Mouse (Mus musculus) stomach, postnatal 0 days (tissue): ENCODE results near the gene Hmgcr.

Experiments
- CTCF ChIP-seq: IDR thresholded peaks from 2 replicates; pipeline ENCODE4 v1.5.1; 2016; ENCODE audit warnings: antibody characterized with exemption, low read depth, mild to moderate bottlenecking, moderate library complexity
- EP300 ChIP-seq: optimal IDR thresholded peaks from 2 replicates; pipeline ENCODE3; 2016; ENCODE audit warnings: antibody characterized with exemption

DNA sequence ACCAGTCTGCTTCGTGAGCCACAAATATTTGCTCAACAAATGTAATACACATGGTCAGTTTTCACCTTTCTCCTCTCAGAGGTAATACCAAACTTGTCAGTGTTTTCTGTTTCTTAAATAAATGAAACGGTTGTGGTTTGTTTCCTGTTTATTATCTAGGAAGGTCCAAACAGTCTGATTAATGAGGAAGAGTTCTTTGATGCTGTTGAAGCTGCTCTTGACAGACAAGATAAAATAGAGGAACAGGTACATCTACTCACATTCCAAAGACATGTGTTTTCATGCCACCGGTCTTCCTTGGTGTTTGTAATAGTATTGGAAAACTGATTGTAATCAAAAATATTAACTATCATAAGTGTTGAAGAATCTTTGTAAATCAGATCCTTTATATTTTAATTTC, 56.1 kb downstream of the Hmgcr start:
- TF ChIP-seq CTCF (no peak), EP300 (no peak)
